Mouse (Mus musculus) embryo, embryonic 11.5 days (tissue): ENCODE data around the gene Cd96.
A peak's percentile ranks its signal among the peaks of the same experiment; 100 is the strongest.
"Not testable (repeated sequence)": the region's sequence is repeated elsewhere in the genome, so short reads cannot be mapped to it uniquely, and the experiment has no call there.

ENCODE experiments used
- DNase-seq: peaks from one replicate; pipeline ENCODE4 v3.0.0-alpha.2; 2012; ENCODE audit warnings: low read depth, low spot score

The Cd96 gene

GRCm38 (mm10) chr16:46120020-46120419 is at the start of gene Cd96:
Cd96 (minus strand) TSS chr16:46120251.
- no peak for DNase-seq

- DNase-seq = no peak
These were observed 46.9 kb upstream of the Cd96 start for GRCm38 (mm10) chr16:46166971-46167370.

- DNase-seq = no peak
These were observed 45.3 kb upstream of the Cd96 start for GRCm38 (mm10) chr16:46165305-46165704.

- DNase-seq = not testable (repeated sequence)
These were observed 34.8 kb upstream of the Cd96 start, which contains the start of gene Gm4737 for GRCm38 (mm10) chr16:46154832-46155231. Gm4737 (minus strand) TSS chr16:46155077.

- DNase-seq = no peak
These were observed 31.1 kb upstream of the Cd96 start for GRCm38 (mm10) chr16:46151141-46151540.

- no peak for DNase-seq
These were observed 28.8 kb upstream of the Cd96 start for GRCm38 (mm10) chr16:46148661-46149341.

GRCm38 (mm10) chr16:46146962-46147361 is 26.9 kb upstream of the Cd96 start:
- DNase-seq = no peak

- no peak for DNase-seq
These were observed 2.2 kb upstream of the Cd96 start for GRCm38 (mm10) chr16:46122238-46122637.

- peak; percentile 23 for DNase-seq
These were observed 1.4 kb upstream of the Cd96 start for GRCm38 (mm10) chr16:46121420-46121819.

- no peak for DNase-seq
These were observed 556 bp upstream of the Cd96 start for GRCm38 (mm10) chr16:46120607-46121006.

GRCm38 (mm10) chr16:46117645-46118044 is 2.4 kb downstream of the Cd96 start:
- no peak for DNase-seq

- no peak for DNase-seq
These were observed 5.3 kb downstream of the Cd96 start for GRCm38 (mm10) chr16:46114727-46115126.

GRCm38 (mm10) chr16:46109536-46109935 is 10.5 kb downstream of the Cd96 start:
- no peak for DNase-seq

GRCm38 (mm10) chr16:46107431-46107830 is 12.6 kb downstream of the Cd96 start:
- DNase-seq = no peak

- DNase-seq = no peak
These were observed 15.6 kb downstream of the Cd96 start for GRCm38 (mm10) chr16:46104491-46104890.

- no peak for DNase-seq
These were observed 18.3 kb downstream of the Cd96 start for GRCm38 (mm10) chr16:46101748-46102147.

GRCm38 (mm10) chr16:46100286-46100685 is 19.8 kb downstream of the Cd96 start:
- DNase-seq = no peak

GRCm38 (mm10) chr16:46097421-46097820 is 22.6 kb downstream of the Cd96 start:
- no peak for DNase-seq

GRCm38 (mm10) chr16:46094478-46094877 is 25.6 kb downstream of the Cd96 start:
- no peak for DNase-seq

GRCm38 (mm10) chr16:46092935-46093334 is 27.1 kb downstream of the Cd96 start:
- DNase-seq = no peak

GRCm38 (mm10) chr16:46086874-46087473 is 33.1 kb downstream of the Cd96 start:
- no peak for DNase-seq

- no peak for DNase-seq
These were observed 52.1 kb downstream of the Cd96 start for GRCm38 (mm10) chr16:46068000-46068399.

- no peak for DNase-seq
These were observed 56.8 kb downstream of the Cd96 start for GRCm38 (mm10) chr16:46063278-46063677.
